ENCODE assay signal across 8 mouse cellular contexts in genomic region chr2:131159491-131159910, GRCm38 (mm10). TPM values are rescaled to one million over a fixed set of nuclear protein-coding genes. Genes with fewer than 3 reads are reported as not detected.
DNase-seq lines count a peak whose midpoint lies in the region; ATAC-seq and TF ChIP-seq lines count a peak whose summit lies in the region.

No protein-coding gene starts in this region.

- H3K27ac ChIP-seq in hindbrain, embryonic 16.5 days (ENCODE audit: low read depth, low read length): peak overlapping the region; percentile 81
- peak overlapping the region; percentile 64 for H3K27ac ChIP-seq in lung, embryonic 15.5 days
- H3K27ac ChIP-seq in small intestine, adult 2 months (ENCODE audit: insufficient read depth, low read depth, low read length): no peak overlapping the region; the same call in 1 of the 2 replicates

- no peak for DNase-seq in cerebellum, adult 18-20 months
- peak; percentile 47 for DNase-seq in urinary bladder, postnatal 14 days (ENCODE audit: low spot score)
- no peak for DNase-seq in urinary bladder, adult 18-20 months (ENCODE audit: low spot score in 2 of 2)
- DNase-seq in cerebellum, adult 9-10 months: no peak

- no peak for TF ChIP-seq CTCF in small intestine, adult 2 months (IDR thresholded peaks at IDR 0.05; ENCODE audit: extremely low read depth, insufficient read length, insufficient replicate concordance, low read depth, low read length)

- no peaks in the 10 kb centered on the region for H3K27me3 ChIP-seq in hindbrain, embryonic 16.5 days (replicated peaks; ENCODE audit: control insufficient read depth, insufficient read depth, low read length)
- H3K27me3 ChIP-seq in lung, embryonic 15.5 days: no peaks in the 10 kb centered on the region
- H3K27me3 ChIP-seq in small intestine, adult 2 months (ENCODE audit: control insufficient read depth, insufficient read depth, low read length): no peaks in the 10 kb centered on the region

- no peak; the same call in 1 of the 2 replicates for TF ChIP-seq POLR2A in small intestine, adult 2 months (IDR thresholded peaks at IDR 0.05; ENCODE audit: low read depth, low read length)

- H3K9me3 ChIP-seq in hindbrain, embryonic 16.5 days (ENCODE audit: control insufficient read depth, low read length): no peaks in the 10 kb centered on the region
- H3K9me3 ChIP-seq in lung, embryonic 15.5 days: no peaks in the 10 kb centered on the region

- H3K4me2 ChIP-seq in hindbrain, embryonic 16.5 days (ENCODE audit: low read length): peak overlapping the region; percentile 94
- peak overlapping the region; percentile 92 for H3K4me2 ChIP-seq in lung, embryonic 15.5 days

- ATAC-seq in cerebellum, adult (ENCODE audit: insufficient number of reproducible peaks, low FRiP score, low TSS enrichment): peak; percentile 41; the same call in 1 of the 2 replicates
- peak; percentile 80 for ATAC-seq in hindbrain, embryonic 16.5 days
- ATAC-seq in lung, embryonic 15.5 days (ENCODE audit: borderline replicate concordance, extremely low read depth, low FRiP score, low TSS enrichment): peak; percentile 58

- H3K4me3 ChIP-seq in hindbrain, embryonic 16.5 days (ENCODE audit: low read length): peak overlapping the region; percentile 77
- H3K4me3 ChIP-seq in lung, embryonic 15.5 days: peak overlapping the region; percentile 76
- H3K4me3 ChIP-seq in small intestine, adult 2 months (ENCODE audit: low read depth, low read length): peak overlapping the region; percentile 78

- peaks cover 23% of the 10 kb centered on the region for H3K4me1 ChIP-seq in hindbrain, embryonic 16.5 days (ENCODE audit: control insufficient read depth, insufficient read depth, low read depth, low read length)
- peaks cover 14% of the 10 kb centered on the region for H3K4me1 ChIP-seq in lung, embryonic 15.5 days
- H3K4me1 ChIP-seq in small intestine, adult 2 months (ENCODE audit: control insufficient read depth, insufficient read depth, insufficient read length, low read length): peaks cover 4% of the 10 kb centered on the region

- under 1% methylated on average over 17 of the region's 18 CpGs for WGBS in hindbrain, embryonic 16.5 days
- WGBS in lung, embryonic 15.5 days: under 1% methylated on average over 18 of the region's 18 CpGs
- under 1% methylated on average over 18 of the region's 18 CpGs for WGBS in small intestine, adult 2 months

- H3K36me3 ChIP-seq in hindbrain, embryonic 16.5 days (ENCODE audit: control insufficient read depth, insufficient read depth, low read length): no peaks in the 10 kb centered on the region
- H3K36me3 ChIP-seq in lung, embryonic 15.5 days: peaks cover 3% of the 10 kb centered on the region; the same call in 1 of the 2 replicates
- no peaks in the 10 kb centered on the region for H3K36me3 ChIP-seq in small intestine, adult 2 months (ENCODE audit: control insufficient read depth, insufficient read depth, low read length)

- H3K9ac ChIP-seq in hindbrain, embryonic 16.5 days (ENCODE audit: low read depth, low read length): peak overlapping the region; percentile 83
- H3K9ac ChIP-seq in lung, embryonic 15.5 days: peak overlapping the region; percentile 84

RNA-seq across cellular contexts. Expression of gene 1700037H04Rik, which starts 0.4 kb away (rescaled TPM):
- polyA plus RNA-seq in hindbrain, embryonic 16.5 days (2015; fragmentation: Nextera tagmentation; extraction: Ambion mirVana): 86.6 and 92.7 TPM in 2 replicates
- polyA plus RNA-seq in lung, embryonic 15.5 days (2015; fragmentation: Nextera tagmentation; extraction: Ambion mirVana): 60.4 and 61.5 TPM in 2 replicates
- 52.3 and 57.2 TPM in 2 replicates for polyA plus RNA-seq in small intestine, adult 2 months (2012; rRNA removed)

RNA-seq across cellular contexts. Expression of gene Cenpb, which starts 20.4 kb away (rescaled TPM):
- polyA plus RNA-seq in hindbrain, embryonic 16.5 days (2015; fragmentation: Nextera tagmentation; extraction: Ambion mirVana): 11.1 and 11.3 TPM in 2 replicates
- 12.6 and 14.1 TPM in 2 replicates for polyA plus RNA-seq in lung, embryonic 15.5 days (2015; fragmentation: Nextera tagmentation; extraction: Ambion mirVana)
- polyA plus RNA-seq in small intestine, adult 2 months (2012; rRNA removed): 57.7 and 95.1 TPM in 2 replicates

RNA-seq across cellular contexts. Expression of gene Gm11037, which starts 26.2 kb away (rescaled TPM):
- polyA plus RNA-seq in hindbrain, embryonic 16.5 days (2015; fragmentation: Nextera tagmentation; extraction: Ambion mirVana): not detected in 2 replicates
- not detected in 2 replicates for polyA plus RNA-seq in lung, embryonic 15.5 days (2015; fragmentation: Nextera tagmentation; extraction: Ambion mirVana)
- not detected in 2 replicates for polyA plus RNA-seq in small intestine, adult 2 months (2012; rRNA removed)

RNA-seq across cellular contexts. Expression of gene Cdc25b, which starts 27.2 kb away (rescaled TPM):
- 22.8 and 29.6 TPM in 2 replicates for polyA plus RNA-seq in hindbrain, embryonic 16.5 days (2015; fragmentation: Nextera tagmentation; extraction: Ambion mirVana)
- 56.1 and 58.4 TPM in 2 replicates for polyA plus RNA-seq in lung, embryonic 15.5 days (2015; fragmentation: Nextera tagmentation; extraction: Ambion mirVana)
- 11.6 and 22.4 TPM in 2 replicates for polyA plus RNA-seq in small intestine, adult 2 months (2012; rRNA removed)

RNA-seq across cellular contexts. Expression of gene Spef1, which starts 27.6 kb away (rescaled TPM):
- polyA plus RNA-seq in hindbrain, embryonic 16.5 days (2015; fragmentation: Nextera tagmentation; extraction: Ambion mirVana): 8.0 and 9.8 TPM in 2 replicates
- 5.0 and 5.8 TPM in 2 replicates for polyA plus RNA-seq in lung, embryonic 15.5 days (2015; fragmentation: Nextera tagmentation; extraction: Ambion mirVana)
- 5.6 and 8.2 TPM in 2 replicates for polyA plus RNA-seq in small intestine, adult 2 months (2012; rRNA removed)
